Mouse (Mus musculus) CH12.LX (cell line): ENCODE data around the gene Ripk4. TPM values are rescaled to one million over a fixed set of nuclear protein-coding genes. Genes with fewer than 3 reads are reported as not detected.

Source experiments
- DNase-seq: peaks from one replicate; pipeline ENCODE4 v3.0.0-alpha.2; 2013; ENCODE audit errors: extremely low read depth
- H3K27ac ChIP-seq: 2 replicates; pipeline ENCODE4 v1.5.1; 2012; ENCODE audit warnings: low read depth, mild to moderate bottlenecking, control low read depth, moderate library complexity; ENCODE audit not compliant: insufficient read depth
- H3K27me3 ChIP-seq: replicated peaks from 2 replicates; pipeline ENCODE3; 2012; ENCODE audit warnings: inconsistent platforms
- H3K36me3 ChIP-seq, 2 experiments: replicated peaks in 1 of 2; 2 replicates each; pipeline versions ENCODE3 to v1.6.1; 2012; ENCODE audit warnings: inconsistent platforms in 1 of 2, low read length in 1 of 2, mild to moderate bottlenecking in 1 of 2, mixed read lengths in 1 of 2, moderate library complexity in 1 of 2; ENCODE audit not compliant: control insufficient read depth in 1 of 2, insufficient read depth in 1 of 2
- H3K4me1 ChIP-seq, 2 experiments: 2 replicates each; pipeline ENCODE4 v1.6.1; 2012; ENCODE audit warnings: inconsistent platforms in 1 of 2, moderate library complexity in 1 of 2; ENCODE audit not compliant: insufficient read depth in 2 of 2, control insufficient read depth in 1 of 2
- H3K4me2 ChIP-seq: 2 replicates; pipeline ENCODE4 v1.6.1; 2012; ENCODE audit warnings: low read depth, mild to moderate bottlenecking, control low read depth; ENCODE audit not compliant: poor library complexity, insufficient read depth, severe bottlenecking
- H3K4me3 ChIP-seq, 3 experiments: fragments of 150-350 bp in 1 of 3; sonication (generic) in 1 of 3; replicated peaks in 1 of 3; 2 replicates each; pipeline versions ENCODE3 to v1.5.1; 2011 to 2012; ENCODE audit warnings: low read depth in 2 of 3, low read length in 2 of 3, mild to moderate bottlenecking in 2 of 3, moderate library complexity in 2 of 3, control low read depth in 1 of 3, improper control_type of control experiment in 1 of 3, inconsistent platforms in 1 of 3, mixed read lengths in 1 of 3; ENCODE audit not compliant: poor library complexity in 1 of 3
- H3K79me2 ChIP-seq: replicated peaks from 2 replicates; pipeline ENCODE4 v1.6.1; 2012; ENCODE audit warnings: mild to moderate bottlenecking, moderate library complexity; ENCODE audit not compliant: control insufficient read depth, poor library complexity, insufficient read depth, severe bottlenecking; ENCODE audit errors: extremely low read depth
- H3K9ac ChIP-seq: 2 replicates; pipeline ENCODE4 v1.6.1; 2012; ENCODE audit warnings: low read depth, mild to moderate bottlenecking, control low read depth, moderate library complexity; ENCODE audit not compliant: insufficient read depth
- H3K9me3 ChIP-seq: replicated peaks from 2 replicates; pipeline ENCODE3; 2012; ENCODE audit warnings: low read length, inconsistent platforms, mixed read lengths
- BHLHE40 ChIP-seq: IDR thresholded peaks from 2 replicates; pipeline ENCODE4 v1.6.1; 2011; ENCODE audit warnings: mild to moderate bottlenecking, low read depth, low read length, improper control_type of control experiment
- CHD2 ChIP-seq: IDR thresholded peaks from 2 replicates; pipeline ENCODE4 v1.6.1; 2011; ENCODE audit warnings: low read length, improper control_type of control experiment
- E2F4 ChIP-seq: IDR thresholded peaks from 2 replicates; pipeline ENCODE4 v1.6.1; 2011; ENCODE audit warnings: low read depth, low read length, improper control_type of control experiment; ENCODE audit not compliant: insufficient replicate concordance
- IRF4 ChIP-seq: IDR thresholded peaks from 2 replicates; pipeline ENCODE4 v1.6.1; 2014; ENCODE audit warnings: low read depth, mild to moderate bottlenecking, inconsistent platforms, low read length, improper control_type of control experiment
- JUN ChIP-seq: IDR thresholded peaks from 2 replicates; pipeline ENCODE4 v1.6.1; 2011; ENCODE audit warnings: low read depth, mild to moderate bottlenecking, low read length, improper control_type of control experiment, moderate library complexity; ENCODE audit not compliant: insufficient read depth
- JUND ChIP-seq: conservative IDR thresholded peaks from 2 replicates; pipeline ENCODE4 v1.6.1; 2011; ENCODE audit warnings: low read depth, low read length, improper control_type of control experiment
- MAFK ChIP-seq: IDR thresholded peaks from 2 replicates; pipeline ENCODE4 v1.6.1; 2011; ENCODE audit warnings: low read length, improper control_type of control experiment; ENCODE audit not compliant: insufficient replicate concordance
- MAX ChIP-seq: IDR thresholded peaks from 2 replicates; pipeline ENCODE4 v1.6.1; 2011; ENCODE audit warnings: low read length, improper control_type of control experiment
- MEF2A ChIP-seq: IDR thresholded peaks from 2 replicates; pipeline ENCODE4 v1.6.1; 2014; ENCODE audit warnings: low read depth, mild to moderate bottlenecking, inconsistent platforms, low read length, improper control_type of control experiment, borderline replicate concordance
- MXI1 ChIP-seq: IDR thresholded peaks from 2 replicates; pipeline ENCODE4 v1.6.1; 2011; ENCODE audit warnings: mild to moderate bottlenecking, low read depth, low read length, improper control_type of control experiment
- MYC ChIP-seq: IDR thresholded peaks from 2 replicates; pipeline ENCODE4 v1.6.1; 2011; ENCODE audit warnings: low read depth, mild to moderate bottlenecking, improper control_type of control experiment, low read length
- POLR2A ChIP-seq: IDR thresholded peaks from 2 replicates; pipeline ENCODE4 v1.6.1; 2011; ENCODE audit warnings: low read depth, mild to moderate bottlenecking, improper control_type of control experiment, low read length
- RAD21 ChIP-seq: IDR thresholded peaks from 2 replicates; pipeline ENCODE4 v1.6.1; 2011; ENCODE audit warnings: low read depth, mild to moderate bottlenecking, low read length, improper control_type of control experiment, moderate library complexity
- SMC3 ChIP-seq: IDR thresholded peaks from 2 replicates; pipeline ENCODE4 v1.6.1; 2011; ENCODE audit warnings: low read depth, low read length, improper control_type of control experiment
- TCF12 ChIP-seq: IDR thresholded peaks from 2 replicates; pipeline ENCODE4 v1.6.1; 2014; ENCODE audit warnings: low read depth, mild to moderate bottlenecking, inconsistent platforms, low read length, improper control_type of control experiment
- ZKSCAN1 ChIP-seq: IDR thresholded peaks from 2 replicates; pipeline ENCODE4 v1.6.1; 2012; ENCODE audit warnings: low read depth, inconsistent platforms, low read length, improper control_type of control experiment, borderline replicate concordance
- ZNF384 ChIP-seq: IDR thresholded peaks from 2 replicates; pipeline ENCODE4 v1.6.1; 2012; ENCODE audit warnings: low read depth, low read length, improper control_type of control experiment, inconsistent platforms
- dilution Hi-C: fragments of 300-500 bp; cut with MboI; formaldehyde crosslinking; loops from 2 replicates; pipeline ENCODE4 v1.14.3; 2020; ENCODE audit warnings: low sequenced_read_pairs; ENCODE audit not compliant: extremely low pct_unique_long_range_greater_than_20kb, extremely low pct_ligation_motif_present
- in situ Hi-C: fragments of 300-500 bp; cut with MboI; formaldehyde crosslinking; loops from 3 replicates; pipeline ENCODE4 v1.14.3; 2019; ENCODE audit warnings: low sequenced_read_pairs, low pct_ligation_motif_present, low pct_unique_long_range_greater_than_20kb, mixed read lengths
- polyA plus RNA-seq: library from polyadenylated mRNA; unstranded; fragments of >175 nt; gene quantifications from 2 replicates; pipeline ENCODE4 v1.2.1, GENCODE M21; 2012; ENCODE audit warnings: low read depth; ENCODE audit not compliant: insufficient read length
- total RNA-seq, 2 experiments: library from RNA; depleted of rRNA; stranded (reverse); fragments of 300-350 nt in 1 of 2; fragments of >200 nt in 1 of 2; gene quantifications; 2 replicates each; pipeline ENCODE4 v1.2.3; 2012 to 2014

The Ripk4 gene
- total and polyA plus RNA-seq, 3 experiments = 0.04 to 0.09 TPM; not detected in 1

DNA sequence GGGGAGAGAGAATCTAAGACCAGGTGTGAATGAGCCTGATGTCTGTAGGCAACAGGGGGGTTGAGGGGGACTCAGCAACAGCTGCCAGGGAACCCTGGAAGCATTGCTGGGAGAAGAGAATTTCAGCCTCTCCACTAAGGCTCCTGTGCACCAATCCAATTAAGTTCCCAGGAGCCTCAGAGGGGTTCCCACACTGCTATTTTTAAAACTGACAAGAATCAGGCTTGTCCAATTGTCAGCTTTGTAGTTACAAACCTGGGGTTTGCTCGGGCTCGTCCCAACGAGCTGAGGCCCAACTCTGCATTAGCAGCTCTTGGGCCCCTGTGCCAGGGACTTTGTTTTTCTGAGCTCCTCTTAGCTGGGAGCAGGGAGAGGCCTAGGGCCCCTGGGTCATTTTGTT, 3.9 kb downstream of the Ripk4 start:
- in situ Hi-C loops = no loop called here
- Histone ChIP-seq H3K79me2 (no peaks in the 10 kb centered on the region), H3K27ac (no peak overlapping the region), H3K27me3 (no peaks in the 10 kb centered on the region), H3K4me2 (no peak overlapping the region)
- TF ChIP-seq MXI1 (no peak), E2F4 (no peak), JUND (no peak), POLR2A (no peak), BHLHE40 (no peak), TCF12 (no peak), ZNF384 (no peak), MEF2A (no peak), IRF4 (no peak), JUN (no peak), RAD21 (no peak), SMC3 (no peak), ZKSCAN1 (no peak), MAFK (no peak)
- TF ChIP-seq, all 38 proteins: peak for 0
- DNase-seq = no peak
- Histone ChIP-seq H3K4me1 (no peaks in the 10 kb centered on the region), H3K9ac (no peak overlapping the region), H3K4me3 (no peak overlapping the region), H3K9me3 (no peaks in the 10 kb centered on the region), H3K36me3 (no peaks in the 10 kb centered on the region)
- dilution Hi-C loops = no loop called here

DNA sequence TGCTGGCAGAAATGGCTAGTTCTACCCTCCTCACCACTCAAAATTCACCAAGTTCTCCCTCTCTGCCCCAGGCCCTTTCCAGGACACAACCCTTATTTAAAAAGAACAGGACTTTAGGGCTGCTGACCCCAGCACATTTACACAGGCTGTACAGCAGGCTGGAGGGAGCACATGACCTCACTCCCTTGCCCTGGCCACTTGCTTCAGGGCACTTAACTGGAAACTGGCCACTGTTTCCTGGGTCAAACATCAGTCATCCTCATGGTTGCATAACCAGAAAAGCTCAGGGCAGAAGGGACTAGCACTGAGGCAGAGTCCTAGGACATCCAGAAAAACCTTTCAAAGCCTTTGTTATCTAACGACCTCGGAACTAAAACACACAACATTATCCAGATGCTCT, 5.3 kb downstream of the Ripk4 start:
- no peak overlapping the region for H3K9ac ChIP-seq
- DNase-seq = no peak
- no peaks in the 10 kb centered on the region for H3K36me3 ChIP-seq
- dilution Hi-C loops = no loop called here
- in situ Hi-C loops = no loop called here
- H3K27me3 ChIP-seq = no peaks in the 10 kb centered on the region
- no peak overlapping the region for H3K4me2 ChIP-seq
- H3K9me3 ChIP-seq = no peaks in the 10 kb centered on the region
- H3K27ac ChIP-seq = no peak overlapping the region
- TF ChIP-seq POLR2A = no peak
- no peak for TF ChIP-seq ZKSCAN1
- no peak for TF ChIP-seq SMC3
- no peak for TF ChIP-seq MAX
- no peak for TF ChIP-seq BHLHE40
- no peak for TF ChIP-seq MXI1
- TF ChIP-seq CHD2 = no peak
- TF ChIP-seq TCF12 = no peak
- TF ChIP-seq JUND = no peak
- TF ChIP-seq MYC = no peak
- TF ChIP-seq MEF2A = no peak
- no peaks in the 10 kb centered on the region for H3K4me1 ChIP-seq
- H3K79me2 ChIP-seq = no peaks in the 10 kb centered on the region
- H3K4me3 ChIP-seq = no peak overlapping the region
